Mouse (Mus musculus): ENCODE data around the gene 4930415O20Rik. TPM values are rescaled to one million over a fixed set of nuclear protein-coding genes. Genes with fewer than 3 reads are reported as not detected.

Gene 4930415O20Rik
- polyA plus RNA-seq (2014; fragmentation: Nextera tagmentation; extraction: Ambion mirVana) = not detected in 2 replicates

- H3K36me3 ChIP-seq (ENCODE audit: control insufficient read depth, insufficient read depth, low read length) = no peaks in the 10 kb centered on the region
- H3K27ac ChIP-seq (ENCODE audit: low read depth, low read length) = no peak within 1 kb of the TSS
- DNase-seq (ENCODE audit: low spot score) (no peak), ATAC-seq (ENCODE audit: insufficient read depth, low FRiP score, low TSS enrichment) (no peak)
- WGBS = 83% methylated on average over 10 of the region's 10 CpGs
- no peaks in the 10 kb centered on the region for H3K9me3 ChIP-seq (ENCODE audit: control insufficient read depth, low read length)
- H3K4me2 ChIP-seq (ENCODE audit: low read depth) = no peak within 1 kb of the TSS
- H3K27me3 ChIP-seq (ENCODE audit: control insufficient read depth, insufficient read depth, low read length) = no peaks in the 10 kb centered on the region
- no peak within 1 kb of the TSS for H3K9ac ChIP-seq (ENCODE audit: low read length)
- H3K4me1 ChIP-seq (ENCODE audit: control insufficient read depth, insufficient read depth, low read length) = peaks cover 4% of the 10 kb centered on the region; the same call in 1 of the 2 replicates
- no peak within 1 kb of the TSS for H3K4me3 ChIP-seq (ENCODE audit: low read depth, low read length)
Measured at GRCm38 (mm10) chr15:98570873-98571538, at the start of gene 4930415O20Rik, which contains the start of gene Ccnt1. Gene 4930415O20Rik (plus strand): TSS chr15:98571004. Gene Ccnt1 (minus strand): TSS chr15:98570923.

- ATAC-seq (ENCODE audit: insufficient read depth, low FRiP score, low TSS enrichment) = no peak
- Histone ChIP-seq H3K27ac (ENCODE audit: low read depth, low read length) (no peak overlapping the region), H3K36me3 (ENCODE audit: control insufficient read depth, insufficient read depth, low read length) (peaks cover 22% of the 10 kb centered on the region), H3K4me1 (ENCODE audit: control insufficient read depth, insufficient read depth, low read length) (no peaks in the 10 kb centered on the region), H3K27me3 (ENCODE audit: control insufficient read depth, insufficient read depth, low read length) (no peaks in the 10 kb centered on the region), H3K4me2 (ENCODE audit: low read depth) (no peak overlapping the region), H3K4me3 (ENCODE audit: low read depth, low read length) (no peak overlapping the region), H3K9ac (ENCODE audit: low read length) (no peak overlapping the region), H3K9me3 (ENCODE audit: control insufficient read depth, low read length) (no peaks in the 10 kb centered on the region)
- DNase-seq (ENCODE audit: low spot score) = no peak
- 95% methylated on average over 3 of the region's 3 CpGs for WGBS
Measured at GRCm38 (mm10) chr15:98521245-98521644, 49.6 kb upstream of the 4930415O20Rik start.

- Histone ChIP-seq H3K36me3 (ENCODE audit: control insufficient read depth, insufficient read depth, low read length) (peaks cover 27% of the 10 kb centered on the region), H3K27me3 (ENCODE audit: control insufficient read depth, insufficient read depth, low read length) (no peaks in the 10 kb centered on the region), H3K27ac (ENCODE audit: low read depth, low read length) (no peak overlapping the region), H3K4me2 (ENCODE audit: low read depth) (no peak overlapping the region), H3K4me1 (ENCODE audit: control insufficient read depth, insufficient read depth, low read length) (no peaks in the 10 kb centered on the region), H3K9me3 (ENCODE audit: control insufficient read depth, low read length) (no peaks in the 10 kb centered on the region), H3K9ac (ENCODE audit: low read length) (no peak overlapping the region), H3K4me3 (ENCODE audit: low read depth, low read length) (no peak overlapping the region)
- DNase-seq (ENCODE audit: low spot score) (peak; percentile 32), ATAC-seq (ENCODE audit: insufficient read depth, low FRiP score, low TSS enrichment) (no peak)
- WGBS = 73% methylated on average over 5 of the region's 5 CpGs
Measured at GRCm38 (mm10) chr15:98526057-98526456, 44.7 kb upstream of the 4930415O20Rik start.

GRCm38 (mm10) chr15:98527056-98527771 is 43.6 kb upstream of the 4930415O20Rik start:
- Histone ChIP-seq H3K27me3 (ENCODE audit: control insufficient read depth, insufficient read depth, low read length) (no peaks in the 10 kb centered on the region), H3K4me2 (ENCODE audit: low read depth) (no peak overlapping the region), H3K4me3 (ENCODE audit: low read depth, low read length) (no peak overlapping the region), H3K9me3 (ENCODE audit: control insufficient read depth, low read length) (no peaks in the 10 kb centered on the region), H3K27ac (ENCODE audit: low read depth, low read length) (no peak overlapping the region), H3K4me1 (ENCODE audit: control insufficient read depth, insufficient read depth, low read length) (no peaks in the 10 kb centered on the region), H3K36me3 (ENCODE audit: control insufficient read depth, insufficient read depth, low read length) (peaks cover 27% of the 10 kb centered on the region), H3K9ac (ENCODE audit: low read length) (no peak overlapping the region)
- WGBS = 93% methylated on average over 5 of the region's 5 CpGs
- ATAC-seq (ENCODE audit: insufficient read depth, low FRiP score, low TSS enrichment) (no peak), DNase-seq (ENCODE audit: low spot score) (no peak)

- Histone ChIP-seq H3K9ac (ENCODE audit: low read length) (no peak overlapping the region), H3K4me2 (ENCODE audit: low read depth) (no peak overlapping the region), H3K27ac (ENCODE audit: low read depth, low read length) (no peak overlapping the region), H3K27me3 (ENCODE audit: control insufficient read depth, insufficient read depth, low read length) (no peaks in the 10 kb centered on the region), H3K4me1 (ENCODE audit: control insufficient read depth, insufficient read depth, low read length) (no peaks in the 10 kb centered on the region), H3K4me3 (ENCODE audit: low read depth, low read length) (no peak overlapping the region), H3K36me3 (ENCODE audit: control insufficient read depth, insufficient read depth, low read length) (peaks cover 24% of the 10 kb centered on the region), H3K9me3 (ENCODE audit: control insufficient read depth, low read length) (no peaks in the 10 kb centered on the region)
- DNase-seq (ENCODE audit: low spot score) (no peak), ATAC-seq (ENCODE audit: insufficient read depth, low FRiP score, low TSS enrichment) (no peak)
- 91% methylated on average over 5 of the region's 5 CpGs for WGBS
Measured at GRCm38 (mm10) chr15:98528066-98528563, 42.7 kb upstream of the 4930415O20Rik start.

- WGBS = 47% methylated on average over 5 of the region's 5 CpGs
- Histone ChIP-seq H3K27ac (ENCODE audit: low read depth, low read length) (no peak overlapping the region), H3K4me3 (ENCODE audit: low read depth, low read length) (peak overlapping the region; percentile 79), H3K4me1 (ENCODE audit: control insufficient read depth, insufficient read depth, low read length) (no peaks in the 10 kb centered on the region), H3K9ac (ENCODE audit: low read length) (no peak overlapping the region; the same call in 1 of the 2 replicates), H3K4me2 (ENCODE audit: low read depth) (peak overlapping the region; percentile 62), H3K9me3 (ENCODE audit: control insufficient read depth, low read length) (no peaks in the 10 kb centered on the region), H3K27me3 (ENCODE audit: control insufficient read depth, insufficient read depth, low read length) (no peaks in the 10 kb centered on the region), H3K36me3 (ENCODE audit: control insufficient read depth, insufficient read depth, low read length) (peaks cover 15% of the 10 kb centered on the region)
- ATAC-seq (ENCODE audit: insufficient read depth, low FRiP score, low TSS enrichment) = no peak
- DNase-seq (ENCODE audit: low spot score) = no peak
Measured at GRCm38 (mm10) chr15:98532281-98532680, 38.5 kb upstream of the 4930415O20Rik start.

GRCm38 (mm10) chr15:98533035-98533531 is 37.7 kb upstream of the 4930415O20Rik start:
- H3K9ac ChIP-seq (ENCODE audit: low read length) = peak overlapping the region; percentile 97
- WGBS = 1% methylated on average over 18 of the region's 18 CpGs
- no peaks in the 10 kb centered on the region for H3K27me3 ChIP-seq (ENCODE audit: control insufficient read depth, insufficient read depth, low read length)
- no peak overlapping the region for H3K27ac ChIP-seq (ENCODE audit: low read depth, low read length)
- DNase-seq (ENCODE audit: low spot score) (peak; percentile 28), ATAC-seq (ENCODE audit: insufficient read depth, low FRiP score, low TSS enrichment) (no peak)
- H3K36me3 ChIP-seq (ENCODE audit: control insufficient read depth, insufficient read depth, low read length) = peaks cover 12% of the 10 kb centered on the region
- H3K4me3 ChIP-seq (ENCODE audit: low read depth, low read length) = peak overlapping the region; percentile 79
- H3K4me1 ChIP-seq (ENCODE audit: control insufficient read depth, insufficient read depth, low read length) = no peaks in the 10 kb centered on the region
- H3K9me3 ChIP-seq (ENCODE audit: control insufficient read depth, low read length) = no peaks in the 10 kb centered on the region
- peak overlapping the region; percentile 62 for H3K4me2 ChIP-seq (ENCODE audit: low read depth)

GRCm38 (mm10) chr15:98533881-98534627 is 36.8 kb upstream of the 4930415O20Rik start, which contains the start of gene Kansl2:
Gene Kansl2 (minus strand): TSS chr15:98534264.
- Histone ChIP-seq H3K27ac (ENCODE audit: low read depth, low read length) (peak within 1 kb of the TSS; percentile 98), H3K9ac (ENCODE audit: low read length) (peak within 1 kb of the TSS; percentile 97), H3K27me3 (ENCODE audit: control insufficient read depth, insufficient read depth, low read length) (no peaks in the 10 kb centered on the region), H3K4me2 (ENCODE audit: low read depth) (peak within 1 kb of the TSS; percentile 62), H3K4me1 (ENCODE audit: control insufficient read depth, insufficient read depth, low read length) (no peaks in the 10 kb centered on the region), H3K9me3 (ENCODE audit: control insufficient read depth, low read length) (no peaks in the 10 kb centered on the region), H3K4me3 (ENCODE audit: low read depth, low read length) (peak within 1 kb of the TSS; percentile 79), H3K36me3 (ENCODE audit: control insufficient read depth, insufficient read depth, low read length) (peaks cover 9% of the 10 kb centered on the region)
- WGBS = under 1% methylated on average over 69 of the region's 70 CpGs
- ATAC-seq (ENCODE audit: insufficient read depth, low FRiP score, low TSS enrichment) (peak; percentile 100), DNase-seq (ENCODE audit: low spot score) (peak; percentile 98)

Measured in neural tube, embryonic 11.5 days (tissue).